Mouse (Mus musculus) left cerebral cortex, postnatal 10 days (tissue): Measurements from ENCODE around the gene Lgi4. TPM values are rescaled to one million over a fixed set of nuclear protein-coding genes. Genes with fewer than 3 reads are reported as not detected.

Experiments used
- DNase-seq, 2 experiments: peaks; one replicate each; pipeline ENCODE4 v3.0.0; 2021 to 2022; ENCODE audit warnings: low spot score in 2 of 2, mixed read lengths in 1 of 2; ENCODE audit errors: extremely low spot score in 1 of 2
- intact Hi-C: fragments of 180-260 bp; cut with DNase I; formaldehyde crosslinking; loops from one replicate; pipeline ENCODE4 v1.15.1; 2025
- microRNA-seq: library from miRNA; unstranded; fragments of <30 nt; microRNA quantifications from one replicate; pipeline ENCODE4 v1.2.0, GENCODE M21; 2022
- total RNA-seq, 2 experiments: library from RNA; stranded (reverse); gene quantifications; 2 replicates each; pipeline ENCODE4 v1.2.3; 2021

Gene Lgi4
- total RNA-seq, 2 experiments from 2014 or later = 9.0 to 9.2 TPM

GRCm38 (mm10) chr7:31117465-31117864 lies 58.3 kb downstream of the Lgi4 start:
- intact Hi-C loops = no loop called here
- DNase-seq = no peak

DNA sequence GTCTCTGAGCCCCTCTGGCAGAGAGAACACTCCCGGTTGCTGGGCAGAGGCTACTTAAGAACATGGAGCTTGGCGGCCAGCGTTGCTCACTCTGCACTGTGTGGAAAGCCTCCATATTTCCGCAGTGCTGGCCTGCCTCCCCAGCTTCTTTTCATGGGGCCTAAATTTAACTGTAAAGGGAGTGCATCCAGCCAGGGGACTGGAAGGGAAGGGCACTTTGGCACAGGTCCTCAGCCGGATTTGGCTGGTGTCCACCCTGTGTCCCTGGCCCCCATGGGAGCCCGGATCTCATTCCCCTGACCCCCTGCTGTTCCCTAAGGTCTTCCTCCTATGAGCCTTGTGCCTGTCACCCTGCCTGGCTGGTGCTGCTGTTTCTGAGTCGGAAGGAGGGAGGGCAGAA lies 59.3 kb downstream of the Lgi4 start:
- no peak for DNase-seq
- intact Hi-C loops = no loop called here

DNA sequence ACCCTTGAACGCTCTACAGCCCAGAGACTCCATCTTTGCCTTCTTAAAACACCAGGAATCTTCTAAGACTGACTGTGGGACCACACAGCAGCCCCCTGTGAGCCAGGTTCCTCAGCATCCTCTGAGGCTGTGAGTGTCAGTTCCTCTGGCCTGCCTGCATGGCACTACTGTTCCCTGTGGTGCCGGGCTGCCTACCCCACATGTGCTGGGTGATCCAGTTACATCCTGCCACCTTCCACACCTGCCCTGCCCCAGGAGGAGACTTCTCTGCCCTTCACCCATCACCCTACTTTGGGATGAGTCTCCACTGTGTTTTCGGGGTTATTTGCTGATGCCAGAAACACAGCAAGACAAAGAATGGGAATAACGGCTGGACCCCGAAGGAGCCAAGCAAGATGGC lies 60.4 kb downstream of the Lgi4 start:
- intact Hi-C loops = no loop called here
- DNase-seq = no peak

Small RNA genes lying within 50 kb of the gene (microRNA-seq; reads per million reads assigned to microRNA genes)
- not detected for gene Mir7050

Other genes starting within 250 kb of the Lgi4 start
- under 1 TPM in 1 of 2 experiments, not detected in 1; 0.69 TPM for gene Ffar2, start 235.6 kb upstream of the Lgi4 start, total RNA-seq
- not detected for gene Ffar3, start 203.2 kb upstream of the Lgi4 start, total RNA-seq
- gene Ffar1, start 197.8 kb upstream of the Lgi4 start, total RNA-seq = not detected
- gene Cd22, start 179.0 kb upstream of the Lgi4 start, total RNA-seq = under 1 TPM in 1 of 2 experiments, not detected in 1; 0.28 TPM
- 10 to 100 TPM; 27.0 to 60.7 TPM for gene Mag, start 144.5 kb upstream of the Lgi4 start, total RNA-seq
- gene Hamp2, start 134.7 kb upstream of the Lgi4 start, total RNA-seq = not detected
- not detected for gene Hamp, start 115.3 kb upstream of the Lgi4 start, total RNA-seq
- 100 to 1,000 TPM; 112 to 115 TPM for gene Usf2, start 102.5 kb upstream of the Lgi4 start, total RNA-seq
- gene Lsr, start 85.9 kb upstream of the Lgi4 start, total RNA-seq = 10 to 100 TPM; 10.2 to 12.6 TPM
- gene Fam187b, start 85.6 kb upstream of the Lgi4 start, total RNA-seq = under 1 TPM; 0.18 to 0.21 TPM
- gene Fxyd5, start 16.9 kb upstream of the Lgi4 start, total RNA-seq = 10 to 100 TPM; 37.2 to 37.5 TPM
- 100 to 1,000 TPM; 371 to 375 TPM for gene Fxyd7, start 7.9 kb upstream of the Lgi4 start, total RNA-seq
- 10 to 100 TPM; 34.1 to 35.5 TPM for gene Fxyd1, start 2.1 kb upstream of the Lgi4 start, total RNA-seq
- gene Fxyd3, start 17.4 kb downstream of the Lgi4 start, total RNA-seq = not detected
- 1 to 10 TPM; 1.2 to 1.9 TPM for gene Hpn, start 55.9 kb downstream of the Lgi4 start, total RNA-seq
- 100 to 1,000 TPM; 176 to 205 TPM for gene Scn1b, start 67.7 kb downstream of the Lgi4 start, total RNA-seq
- 100 to 1,000 TPM; 131 to 138 TPM for gene Gramd1a, start 96.6 kb downstream of the Lgi4 start, total RNA-seq
- not detected for gene Scgb2b2, start 231.2 kb downstream of the Lgi4 start, total RNA-seq
- not detected for gene Scgb1b2, start 232.5 kb downstream of the Lgi4 start, total RNA-seq